Mouse (Mus musculus): Measurements from ENCODE around the gene Poc1b.

GRCm38 (mm10) chr10:99238537-99238936 is 131.7 kb downstream of the Poc1b start:
- TF ChIP-seq POLR2A (IDR thresholded peaks at IDR 0.05; ENCODE audit: borderline replicate concordance, control insufficient read depth, low read depth, low read length) (no peak), CTCF (IDR thresholded peaks at IDR 0.05; ENCODE audit: control insufficient read depth, insufficient read depth, low read length) (no peak)

Data from bone marrow, adult 2 months (tissue).